Mouse (Mus musculus) left cerebral cortex, adult 6 months (tissue): ENCODE measurements around the gene Vmn1r29. TPM values are rescaled to one million over a fixed set of nuclear protein-coding genes. Genes with fewer than 3 reads are reported as not detected.

Experiments
- long read RNA-seq, 2 experiments: library from polyadenylated mRNA; unstranded; transcript quantifications; one replicate each; pipeline ENCODE4 v2.0.0; 2019 to 2020
- polyA plus RNA-seq: library from polyadenylated mRNA; unstranded; fragments of <200 nt; fragmentation: Nextera tagmentation; gene quantifications from 2 replicates; pipeline ENCODE4 v1.2.3, GENCODE M21; 2021

Vmn1r29 gene
- not detected in 2 replicates for polyA plus RNA-seq
- long read RNA-seq, experiment 1, result 0 reads
- long read RNA-seq, experiment 2, result 0 reads

GRCm38 (mm10) chr6:58301249-58301648 is at the start of gene Vmn1r29:
Vmn1r29 (plus strand) TSS chr6:58301549.

DNA sequence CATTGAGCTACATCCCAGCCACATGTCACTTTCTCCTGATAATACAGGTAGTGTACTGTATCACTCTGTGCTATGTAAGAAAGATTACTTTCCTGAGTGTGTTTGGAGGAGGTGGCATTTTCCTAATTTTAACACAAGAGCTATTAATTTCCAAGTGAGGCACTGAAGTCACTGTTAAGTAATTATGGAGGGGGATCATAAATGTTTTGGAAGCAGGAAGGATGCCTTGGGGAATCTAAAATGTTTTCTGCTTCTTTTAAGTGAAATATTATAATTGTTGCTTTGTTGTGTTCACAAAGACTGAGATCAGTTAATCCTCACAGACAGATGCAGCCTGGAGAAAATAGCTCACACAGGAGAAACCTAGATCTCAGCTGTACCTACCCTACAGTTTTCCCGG is 39.6 kb upstream of the Vmn1r29 start, which contains the start of gene Vmn1r28:
Gene Vmn1r28, plus strand, starts transcription at position 301 of the 400 bp plus-strand sequence.

Other genes with a start within 250 kb of the Vmn1r29 start
- not detected in 2 replicates for gene Vmn1r27, start 82.7 kb upstream of the Vmn1r29 start, polyA plus RNA-seq
- gene Vmn1r28, start 39.5 kb upstream of the Vmn1r29 start, polyA plus RNA-seq, result not detected in 2 replicates
- gene Vmn1r30, start 141.8 kb downstream of the Vmn1r29 start, polyA plus RNA-seq, result not detected in 2 replicates
- gene Vmn1r31, start 173.8 kb downstream of the Vmn1r29 start, polyA plus RNA-seq, result not detected in 2 replicates